Mouse (Mus musculus): ENCODE measurements around the gene Slc28a2.
"Not testable (repeated sequence)": the region's sequence is repeated elsewhere in the genome, so short reads cannot be mapped to it uniquely, and the experiment has no call there.

Slc28a2 gene

DNA sequence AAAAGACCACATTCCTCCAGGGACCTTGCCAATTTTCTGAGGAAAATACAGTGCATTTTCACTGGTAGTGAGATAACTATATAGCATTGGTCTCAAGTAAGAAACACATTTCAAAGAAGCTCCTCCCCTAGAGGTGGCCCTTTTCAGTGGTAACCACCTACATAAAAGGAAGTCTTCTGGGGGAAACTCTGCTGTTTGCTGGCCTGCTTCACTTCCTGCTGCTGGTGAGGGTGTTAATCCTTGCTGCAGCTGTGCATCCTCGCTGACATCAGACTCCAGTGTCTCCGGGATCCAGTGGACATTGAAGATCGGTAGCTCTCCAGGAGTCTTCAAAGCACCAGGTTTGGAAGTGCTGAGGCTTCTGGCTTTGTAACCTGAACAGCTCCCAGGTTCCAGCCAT is at the start of gene Slc28a2:
Slc28a2 (plus strand) TSS at position 278 of the 400 bp plus-strand sequence.
- not testable (repeated sequence) for DNase-seq (ENCODE audit: low spot score in 2 of 2)

DNA sequence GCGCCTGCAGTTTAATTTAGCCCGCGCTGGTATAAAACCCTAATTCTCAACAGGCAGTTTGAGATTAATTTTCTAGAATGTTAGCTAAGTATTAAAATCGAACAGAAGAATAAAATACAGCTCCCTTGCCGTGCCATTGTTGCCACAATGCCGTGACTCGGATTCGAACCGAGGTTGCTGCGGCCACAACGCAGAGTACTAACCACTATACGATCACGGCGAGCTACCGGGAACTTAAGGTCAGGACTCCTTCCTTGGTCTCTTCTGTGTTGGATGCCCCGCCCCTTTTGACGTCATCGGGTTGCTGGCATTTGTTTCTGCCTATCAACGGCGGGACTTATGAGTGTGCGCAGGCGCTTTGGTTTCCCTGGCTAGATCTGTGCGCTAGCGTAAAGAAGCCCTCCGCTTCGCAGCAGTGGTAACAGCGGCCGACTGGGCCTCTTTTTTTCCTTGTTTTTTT is 49.0 kb upstream of the Slc28a2 start:
- DNase-seq (ENCODE audit: low spot score in 2 of 2), result peak; percentile 94 to 98

- peak in 1 of 2 experiments; percentile 67 for DNase-seq (ENCODE audit: low spot score in 2 of 2)
Measured at GRCm38 (mm10) chr2:122377751-122378246, 48.5 kb upstream of the Slc28a2 start.

DNA sequence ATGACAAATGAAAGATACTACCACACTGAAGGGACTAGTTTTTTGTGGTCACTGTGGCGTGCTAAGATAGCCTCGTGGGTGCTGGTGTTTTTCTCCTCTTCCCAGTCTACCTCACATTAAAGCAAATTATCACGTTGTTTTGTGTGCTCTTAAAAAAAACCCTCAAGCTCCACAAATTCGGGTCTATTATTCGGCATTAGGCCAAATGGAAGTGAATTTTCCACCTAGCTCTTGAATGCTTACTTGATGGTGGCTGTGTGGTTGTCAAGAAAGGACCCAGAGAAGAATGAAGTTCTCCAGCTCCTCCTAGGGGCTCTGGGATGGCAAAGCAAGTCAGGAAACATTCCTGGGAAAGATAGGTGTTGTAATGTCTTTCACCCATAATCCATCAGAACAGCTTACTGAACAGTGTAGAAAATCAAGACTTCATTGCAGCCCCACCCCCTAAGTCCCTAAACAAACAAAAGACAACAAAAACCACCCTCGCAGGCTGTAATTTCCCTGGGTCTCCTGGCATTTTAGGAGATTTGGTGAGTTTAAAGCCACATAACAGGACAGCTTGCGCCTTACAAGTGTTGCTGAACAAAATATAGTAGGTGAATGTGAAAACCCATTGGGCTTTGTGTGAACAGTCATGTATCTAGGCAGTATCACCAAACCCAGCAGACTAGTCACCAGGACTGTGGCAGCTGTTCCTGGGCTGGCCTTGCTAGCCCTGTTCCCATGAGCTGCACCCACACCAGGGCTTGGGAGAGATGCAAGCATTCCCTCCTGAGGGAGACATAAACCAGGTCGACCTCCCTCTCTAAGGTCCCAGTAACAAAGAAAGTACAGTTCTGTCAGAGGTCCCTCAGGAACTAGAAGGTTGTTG is 47.6 kb upstream of the Slc28a2 start:
- DNase-seq (ENCODE audit: low spot score in 2 of 2), result no peak

DNA sequence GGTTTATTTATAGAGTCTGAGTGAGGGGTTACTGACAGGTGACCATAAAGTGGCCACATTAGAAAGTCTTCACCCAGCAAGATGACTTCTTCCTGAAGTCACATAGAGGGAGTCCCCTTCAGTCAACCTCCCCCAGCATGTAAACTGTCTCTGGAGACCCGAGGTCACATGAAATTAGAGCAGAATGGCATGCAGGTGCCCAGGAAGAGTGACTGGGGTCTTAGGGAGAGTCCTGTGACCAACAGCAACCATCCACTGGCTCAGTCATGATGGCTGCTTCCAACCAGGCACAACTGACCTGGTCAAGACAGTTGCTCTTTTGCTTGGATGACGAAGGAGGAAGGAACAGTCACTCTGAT is 47.0 kb upstream of the Slc28a2 start:
- no peak for DNase-seq (ENCODE audit: low spot score in 2 of 2)

DNA sequence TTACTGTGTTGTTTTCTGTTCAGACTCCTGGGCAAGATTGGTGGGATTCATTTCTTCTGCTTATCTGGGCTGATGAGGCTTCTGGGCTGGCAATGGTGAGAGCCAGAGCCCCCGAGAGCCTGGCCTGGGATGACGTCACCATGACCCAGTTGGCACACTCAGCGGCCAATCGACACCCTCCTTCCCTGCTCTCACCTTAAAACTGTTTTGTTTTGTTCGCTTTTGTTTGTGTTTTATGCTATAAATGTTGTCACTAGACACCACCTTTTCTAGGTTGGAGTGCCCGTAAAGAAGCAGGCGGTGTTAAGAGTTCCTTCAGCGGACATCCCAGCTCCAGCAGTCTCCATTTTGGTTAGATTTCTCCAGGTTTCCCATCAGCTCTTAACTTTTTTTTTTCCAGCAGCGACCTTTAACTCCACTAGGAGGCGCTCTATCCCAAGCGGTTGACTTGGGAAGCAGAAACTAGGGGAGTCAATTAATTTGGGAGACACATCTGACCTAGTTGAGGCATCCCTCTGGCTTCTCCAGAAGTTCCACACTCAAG is 45.4 kb upstream of the Slc28a2 start:
- DNase-seq (ENCODE audit: low spot score in 2 of 2), result peak in 1 of 2 experiments; percentile 53

- no peak for DNase-seq (ENCODE audit: low spot score in 2 of 2)
Measured at GRCm38 (mm10) chr2:122381329-122382103, 44.8 kb upstream of the Slc28a2 start.

- DNase-seq (ENCODE audit: low spot score in 2 of 2), result no peak
Measured at GRCm38 (mm10) chr2:122382121-122382520, 44.2 kb upstream of the Slc28a2 start.

DNA sequence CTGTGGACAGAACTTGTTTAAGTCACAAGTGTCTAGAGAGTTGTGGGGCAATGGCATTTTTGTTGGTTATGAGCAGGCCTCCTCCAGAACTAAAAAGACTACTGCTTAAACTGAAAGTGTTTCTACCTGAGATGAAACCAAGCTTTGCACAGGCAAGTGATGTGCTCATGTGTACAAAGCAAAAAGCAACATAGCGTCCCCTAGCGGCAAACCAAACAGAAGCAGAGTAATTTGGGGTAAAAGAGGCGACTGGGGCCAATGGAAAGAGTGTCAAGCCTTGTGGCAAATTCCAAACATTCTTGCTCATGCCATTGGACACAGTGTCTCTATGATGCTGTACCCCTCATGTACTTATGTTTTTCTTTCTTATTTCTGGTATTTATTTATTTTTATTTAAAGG is 41.2 kb upstream of the Slc28a2 start:
- DNase-seq (ENCODE audit: low spot score in 2 of 2), result no peak

- DNase-seq (ENCODE audit: low spot score in 2 of 2), result not testable (repeated sequence)
Measured at GRCm38 (mm10) chr2:122387135-122387534, 39.1 kb upstream of the Slc28a2 start.

DNA sequence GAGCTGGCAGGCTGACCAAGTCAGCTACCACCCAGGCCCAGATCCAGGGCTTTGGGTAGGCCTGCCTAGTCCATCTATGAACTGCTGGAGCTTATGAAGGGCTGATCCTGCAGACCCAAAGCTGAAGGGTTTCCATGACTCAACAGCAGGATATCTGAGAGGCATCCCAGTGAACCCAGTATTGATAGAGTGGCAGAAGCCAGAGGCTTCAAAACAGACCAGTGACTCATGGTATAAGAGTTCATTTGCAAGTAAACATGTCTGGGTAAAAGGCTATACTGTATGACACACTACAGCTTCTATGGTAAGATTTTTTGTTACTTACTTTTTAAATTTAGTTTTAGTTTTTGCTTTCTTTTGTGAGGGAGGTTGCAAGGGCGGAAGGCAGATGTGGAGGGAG is 30.1 kb upstream of the Slc28a2 start:
- no peak for DNase-seq (ENCODE audit: low spot score in 2 of 2)

GRCm38 (mm10) chr2:122407607-122408006 is 18.7 kb upstream of the Slc28a2 start:
- DNase-seq (ENCODE audit: low spot score in 2 of 2), result no peak

DNA sequence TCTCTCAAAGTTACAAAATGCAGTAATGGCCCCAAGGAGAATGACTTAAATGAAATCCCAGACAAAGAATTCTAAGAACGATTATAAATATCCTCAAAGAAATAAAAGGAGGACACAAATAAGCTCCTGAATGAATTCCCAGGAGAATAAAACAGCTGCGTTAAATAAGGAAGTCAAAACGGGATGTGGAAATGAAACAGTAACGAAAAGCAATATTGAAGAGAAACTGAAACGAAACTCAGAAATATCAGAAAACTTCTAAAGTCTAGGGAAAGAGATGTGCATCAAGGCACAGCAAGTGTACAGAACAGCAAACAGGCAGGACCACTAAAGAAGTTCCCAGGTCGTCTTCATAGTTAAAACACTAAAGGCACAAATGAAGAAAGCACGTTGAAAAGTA is 17.3 kb upstream of the Slc28a2 start:
- no peak for DNase-seq (ENCODE audit: low spot score in 2 of 2)

DNA sequence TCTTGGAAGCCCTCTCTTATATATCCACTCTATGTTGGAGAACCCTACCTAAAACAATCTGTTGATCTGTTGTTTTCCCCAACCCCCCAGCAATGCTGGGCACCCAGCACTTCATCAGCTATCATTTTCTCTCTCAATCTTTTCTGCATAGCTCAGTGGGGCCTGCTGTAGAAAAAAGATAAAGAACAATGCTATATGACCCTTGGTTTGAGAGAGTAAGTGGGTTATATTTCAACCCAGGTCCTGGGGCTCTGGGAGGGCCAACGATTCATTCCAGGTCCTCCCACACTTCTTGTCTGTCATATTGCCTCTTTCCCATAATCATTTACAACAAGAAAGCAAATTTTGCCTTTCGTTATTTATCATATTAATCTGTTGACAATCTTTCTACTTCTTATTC is 368 bp downstream of the Slc28a2 start:
- not testable (repeated sequence) for DNase-seq (ENCODE audit: low spot score in 2 of 2)

- DNase-seq (ENCODE audit: low spot score in 2 of 2), result not testable (repeated sequence)
Measured at GRCm38 (mm10) chr2:122438706-122439482, 12.6 kb downstream of the Slc28a2 start.

GRCm38 (mm10) chr2:122440521-122440920 is 14.2 kb downstream of the Slc28a2 start:
- DNase-seq (ENCODE audit: low spot score in 2 of 2), result not testable (repeated sequence)

- no peak for DNase-seq (ENCODE audit: low spot score in 2 of 2)
Measured at GRCm38 (mm10) chr2:122441000-122441933, 15.0 kb downstream of the Slc28a2 start.

- DNase-seq (ENCODE audit: low spot score in 2 of 2), result no peak
Measured at GRCm38 (mm10) chr2:122450351-122450750, 24.1 kb downstream of the Slc28a2 start.

- DNase-seq (ENCODE audit: low spot score in 2 of 2), result no peak
Measured at GRCm38 (mm10) chr2:122452426-122452825, 26.1 kb downstream of the Slc28a2 start.

GRCm38 (mm10) chr2:122466901-122467300 is 40.6 kb downstream of the Slc28a2 start:
- DNase-seq (ENCODE audit: low spot score in 2 of 2), result peak in 1 of 2 experiments; percentile 1
